Mouse (Mus musculus): ENCODE results near the gene Gtpbp2. TPM values are rescaled to one million over a fixed set of nuclear protein-coding genes. Genes with fewer than 3 reads are reported as not detected.

The Gtpbp2 gene
- polyA plus RNA-seq, 1 experiment, result 125 TPM

- H3ac ChIP-seq (ENCODE audit: control insufficient read depth, insufficient read length), result no peak overlapping the region
- H3K27me3 ChIP-seq (ENCODE audit: control insufficient read depth, insufficient read depth, insufficient read length), result no peaks in the 10 kb centered on the region
- no peak overlapping the region for H3K4me3 ChIP-seq
Observed at GRCm38 (mm10) chr17:46210550-46210949, 49.7 kb downstream of the Gtpbp2 start.

More at GRCm38 (mm10) chr17:46210550-46210949, 49.7 kb downstream of the Gtpbp2 start:
- Histone ChIP-seq H3K36me3 (ENCODE audit: control insufficient read depth, insufficient read depth) (peaks cover 66% of the 10 kb centered on the region), H3K4me2 (ENCODE audit: low read depth) (no peak overlapping the region), H3K79me2 (ENCODE audit: control insufficient read depth, insufficient read depth) (no peaks in the 10 kb centered on the region)
- TF ChIP-seq MAX (IDR thresholded peaks at IDR 0.05; ENCODE audit: low read depth) (no peak), MYOD1 (IDR thresholded peaks at IDR 0.05; ENCODE audit: control insufficient read depth in 1 of 3, insufficient read length in 2 of 3, low read depth in 2 of 3) (no peak), POLR2A (IDR thresholded peaks at IDR 0.05; ENCODE audit: insufficient read length, low read depth) (no peak), SRF (IDR thresholded peaks at IDR 0.05; ENCODE audit: control insufficient read depth, insufficient read length, low read depth) (no peak), USF1 (IDR thresholded peaks at IDR 0.05; ENCODE audit: low read depth) (no peak), REST (IDR thresholded peaks at IDR 0.05; ENCODE audit: insufficient read depth, insufficient read length) (no peak), CEBPB (IDR thresholded peaks at IDR 0.05; ENCODE audit: insufficient read depth, poor library complexity, severe bottlenecking) (no peak), TCF3 (IDR thresholded peaks at IDR 0.05; ENCODE audit: insufficient read length, low read depth) (no peak), TCF12 (IDR thresholded peaks at IDR 0.05; ENCODE audit: insufficient read depth, poor library complexity, severe bottlenecking) (no peak), MYOG (IDR thresholded peaks at IDR 0.05; ENCODE audit: control insufficient read depth in 1 of 3, insufficient read depth in 1 of 3, insufficient read length in 2 of 3, low read depth in 2 of 3) (no peak), POLR2AphosphoS2 (IDR thresholded peaks at IDR 0.05; ENCODE audit: insufficient read length, low read depth) (no peak), E2F4 (IDR thresholded peaks at IDR 0.05; ENCODE audit: insufficient read depth) (no peak)

Other genes starting within 250 kb of the Gtpbp2 start
- gene Vegfa, start 128.7 kb upstream of the Gtpbp2 start, polyA plus RNA-seq (2012; fragmentation: generic; extraction: Trizol), result 177 TPM
- gene Mrps18a, start 50.0 kb upstream of the Gtpbp2 start, polyA plus RNA-seq (2012; fragmentation: generic; extraction: Trizol), result 112 TPM
- gene Rsph9, start 16.8 kb upstream of the Gtpbp2 start, polyA plus RNA-seq (2012; fragmentation: generic; extraction: Trizol), result 3.6 TPM
- gene Mad2l1bp, start 7.5 kb upstream of the Gtpbp2 start, polyA plus RNA-seq (2012; fragmentation: generic; extraction: Trizol), result 26.8 TPM
- 6.0 TPM for gene Polh, start 41.6 kb downstream of the Gtpbp2 start, polyA plus RNA-seq (2012; fragmentation: generic; extraction: Trizol)
- 31.9 TPM for gene Xpo5, start 41.8 kb downstream of the Gtpbp2 start, polyA plus RNA-seq (2012; fragmentation: generic; extraction: Trizol)
- gene Polr1c, start 87.0 kb downstream of the Gtpbp2 start, polyA plus RNA-seq (2012; fragmentation: generic; extraction: Trizol), result 105 TPM
- 112 TPM for gene Yipf3, start 87.0 kb downstream of the Gtpbp2 start, polyA plus RNA-seq (2012; fragmentation: generic; extraction: Trizol)
- gene Lrrc73, start 92.5 kb downstream of the Gtpbp2 start, polyA plus RNA-seq (2012; fragmentation: generic; extraction: Trizol), result 2.0 TPM
- gene Tjap1, start 122.0 kb downstream of the Gtpbp2 start, polyA plus RNA-seq (2012; fragmentation: generic; extraction: Trizol), result 50.9 TPM
- 1.8 TPM for gene Dlk2, start 136.4 kb downstream of the Gtpbp2 start, polyA plus RNA-seq (2012; fragmentation: generic; extraction: Trizol)
- gene Abcc10, start 167.3 kb downstream of the Gtpbp2 start, polyA plus RNA-seq (2012; fragmentation: generic; extraction: Trizol), result 4.6 TPM
- 4.2 TPM for gene Zfp318, start 222.7 kb downstream of the Gtpbp2 start, polyA plus RNA-seq (2012; fragmentation: generic; extraction: Trizol)

Data from myocyte (in vitro differentiated cells).